Mouse (Mus musculus): ENCODE measurements around the gene Tut7. TPM values are rescaled to one million over a fixed set of nuclear protein-coding genes. Genes with fewer than 3 reads are reported as not detected.
"Not testable (repeated sequence)": the region's sequence is repeated elsewhere in the genome, so short reads cannot be mapped to it uniquely, and the experiment has no call there.

Tut7 gene
- polyA plus RNA-seq, 1 experiment: 17.8 TPM

DNA sequence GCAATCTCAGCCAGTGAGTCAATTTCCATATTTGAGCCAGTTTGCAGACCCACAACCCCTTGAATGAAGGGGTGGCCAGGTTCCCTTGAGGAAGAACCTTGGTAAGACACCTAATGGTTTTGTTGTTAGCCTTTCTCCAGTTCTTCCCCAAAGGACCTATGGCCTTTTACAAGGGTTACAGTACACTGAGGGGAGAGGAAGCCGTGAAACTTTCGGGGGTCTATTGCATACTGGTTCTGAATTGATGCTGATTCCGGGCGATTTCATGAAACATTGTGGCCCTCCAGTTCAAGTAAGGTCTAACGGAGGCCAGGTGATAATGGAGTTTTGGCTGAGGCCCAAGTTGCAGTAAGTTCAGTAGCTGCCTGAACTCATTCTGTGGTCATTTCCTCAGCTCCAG lies 21.7 kb upstream of the Tut7 start:
- Histone ChIP-seq H3K4me2 (ENCODE audit: low read depth) (no peak overlapping the region), H3ac (ENCODE audit: control insufficient read depth, insufficient read length) (no peak overlapping the region), H3K27me3 (ENCODE audit: control insufficient read depth, insufficient read depth, insufficient read length) (no peaks in the 10 kb centered on the region), H3K36me3 (ENCODE audit: control insufficient read depth, insufficient read depth) (no peaks in the 10 kb centered on the region), H3K79me2 (ENCODE audit: control insufficient read depth, insufficient read depth) (no peaks in the 10 kb centered on the region), H3K4me3 (no peak overlapping the region)
- no peak for TF ChIP-seq MYOG (IDR thresholded peaks at IDR 0.05; ENCODE audit: control insufficient read depth in 1 of 3, insufficient read depth in 1 of 3, insufficient read length in 2 of 3, low read depth in 2 of 3)

GRCm38 (mm10) chr13:59843976-59844375 lies 21.0 kb upstream of the Tut7 start:
- Histone ChIP-seq H3K27me3 (ENCODE audit: control insufficient read depth, insufficient read depth, insufficient read length) (no peaks in the 10 kb centered on the region), H3ac (ENCODE audit: control insufficient read depth, insufficient read length) (no peak overlapping the region), H3K36me3 (ENCODE audit: control insufficient read depth, insufficient read depth) (no peaks in the 10 kb centered on the region), H3K4me2 (ENCODE audit: low read depth) (no peak overlapping the region), H3K4me3 (no peak overlapping the region), H3K79me2 (ENCODE audit: control insufficient read depth, insufficient read depth) (no peaks in the 10 kb centered on the region)
- TF ChIP-seq POLR2AphosphoS2 (IDR thresholded peaks at IDR 0.05; ENCODE audit: insufficient read length, low read depth): no peak
- TF ChIP-seq CEBPB (IDR thresholded peaks at IDR 0.05; ENCODE audit: insufficient read depth, poor library complexity, severe bottlenecking): no peak
- no peak for TF ChIP-seq POLR2A (IDR thresholded peaks at IDR 0.05; ENCODE audit: insufficient read length, low read depth)
- TF ChIP-seq REST (IDR thresholded peaks at IDR 0.05; ENCODE audit: insufficient read depth, insufficient read length): no peak
- TF ChIP-seq SRF (IDR thresholded peaks at IDR 0.05; ENCODE audit: control insufficient read depth, insufficient read length, low read depth): no peak
- TF ChIP-seq USF1 (IDR thresholded peaks at IDR 0.05; ENCODE audit: low read depth): no peak
- no peak for TF ChIP-seq MYOG (IDR thresholded peaks at IDR 0.05; ENCODE audit: control insufficient read depth in 1 of 3, insufficient read depth in 1 of 3, insufficient read length in 2 of 3, low read depth in 2 of 3)
- TF ChIP-seq E2F4 (IDR thresholded peaks at IDR 0.05; ENCODE audit: insufficient read depth): no peak
- TF ChIP-seq TCF3 (IDR thresholded peaks at IDR 0.05; ENCODE audit: insufficient read length, low read depth): no peak
- no peak for TF ChIP-seq MYOD1 (IDR thresholded peaks at IDR 0.05; ENCODE audit: control insufficient read depth in 1 of 3, insufficient read length in 2 of 3, low read depth in 2 of 3)
- no peak for TF ChIP-seq MAX (IDR thresholded peaks at IDR 0.05; ENCODE audit: low read depth)
- no peak for TF ChIP-seq TCF12 (IDR thresholded peaks at IDR 0.05; ENCODE audit: insufficient read depth, poor library complexity, severe bottlenecking)

- no peak overlapping the region for H3K4me3 ChIP-seq
- no peaks in the 10 kb centered on the region for H3K36me3 ChIP-seq (ENCODE audit: control insufficient read depth, insufficient read depth)
- H3K79me2 ChIP-seq (ENCODE audit: control insufficient read depth, insufficient read depth): no peaks in the 10 kb centered on the region
- no peak overlapping the region for H3K4me2 ChIP-seq (ENCODE audit: low read depth)
- H3ac ChIP-seq (ENCODE audit: control insufficient read depth, insufficient read length): no peak overlapping the region
- H3K27me3 ChIP-seq (ENCODE audit: control insufficient read depth, insufficient read depth, insufficient read length): no peaks in the 10 kb centered on the region
- no peak for TF ChIP-seq MYOG (IDR thresholded peaks at IDR 0.05; ENCODE audit: control insufficient read depth in 1 of 3, insufficient read depth in 1 of 3, insufficient read length in 2 of 3, low read depth in 2 of 3)
- no peak for TF ChIP-seq SRF (IDR thresholded peaks at IDR 0.05; ENCODE audit: control insufficient read depth, insufficient read length, low read depth)
- no peak for TF ChIP-seq POLR2AphosphoS2 (IDR thresholded peaks at IDR 0.05; ENCODE audit: insufficient read length, low read depth)
- no peak for TF ChIP-seq CEBPB (IDR thresholded peaks at IDR 0.05; ENCODE audit: insufficient read depth, poor library complexity, severe bottlenecking)
- no peak for TF ChIP-seq MAX (IDR thresholded peaks at IDR 0.05; ENCODE audit: low read depth)
- no peak for TF ChIP-seq MYOD1 (IDR thresholded peaks at IDR 0.05; ENCODE audit: control insufficient read depth in 1 of 3, insufficient read length in 2 of 3, low read depth in 2 of 3)
- TF ChIP-seq E2F4 (IDR thresholded peaks at IDR 0.05; ENCODE audit: insufficient read depth): no peak
- TF ChIP-seq REST (IDR thresholded peaks at IDR 0.05; ENCODE audit: insufficient read depth, insufficient read length): no peak
- no peak for TF ChIP-seq POLR2A (IDR thresholded peaks at IDR 0.05; ENCODE audit: insufficient read length, low read depth)
- TF ChIP-seq TCF3 (IDR thresholded peaks at IDR 0.05; ENCODE audit: insufficient read length, low read depth): no peak
- TF ChIP-seq TCF12 (IDR thresholded peaks at IDR 0.05; ENCODE audit: insufficient read depth, poor library complexity, severe bottlenecking): no peak
- no peak for TF ChIP-seq USF1 (IDR thresholded peaks at IDR 0.05; ENCODE audit: low read depth)
Observed at GRCm38 (mm10) chr13:59842226-59843210, 19.6 kb upstream of the Tut7 start.

DNA sequence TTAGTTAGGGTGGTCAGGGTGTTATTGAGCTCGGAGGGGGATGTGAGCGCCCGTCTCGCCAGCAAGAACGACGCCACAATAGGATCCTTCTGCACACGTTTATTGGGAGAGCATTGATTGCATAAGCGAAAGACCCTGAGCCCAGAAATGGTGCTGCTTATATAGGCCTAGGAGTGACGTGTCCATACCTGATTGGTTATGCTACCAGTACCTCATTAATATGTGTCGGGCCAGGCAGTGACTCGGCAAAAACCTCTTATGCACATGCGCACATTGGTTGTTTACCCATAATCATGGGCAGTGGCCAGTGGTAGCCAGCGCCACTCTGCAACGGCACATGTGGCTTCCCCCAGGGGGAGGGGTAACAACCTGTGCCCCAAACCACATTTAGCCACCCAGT lies 18.8 kb upstream of the Tut7 start:
- not testable (repeated sequence) for H3K4me2 ChIP-seq (ENCODE audit: low read depth); H3K27me3 ChIP-seq (ENCODE audit: control insufficient read depth, insufficient read depth, insufficient read length); H3K79me2 ChIP-seq (ENCODE audit: control insufficient read depth, insufficient read depth); H3K4me3 ChIP-seq; H3ac ChIP-seq (ENCODE audit: control insufficient read depth, insufficient read length); H3K36me3 ChIP-seq (ENCODE audit: control insufficient read depth, insufficient read depth)

DNA sequence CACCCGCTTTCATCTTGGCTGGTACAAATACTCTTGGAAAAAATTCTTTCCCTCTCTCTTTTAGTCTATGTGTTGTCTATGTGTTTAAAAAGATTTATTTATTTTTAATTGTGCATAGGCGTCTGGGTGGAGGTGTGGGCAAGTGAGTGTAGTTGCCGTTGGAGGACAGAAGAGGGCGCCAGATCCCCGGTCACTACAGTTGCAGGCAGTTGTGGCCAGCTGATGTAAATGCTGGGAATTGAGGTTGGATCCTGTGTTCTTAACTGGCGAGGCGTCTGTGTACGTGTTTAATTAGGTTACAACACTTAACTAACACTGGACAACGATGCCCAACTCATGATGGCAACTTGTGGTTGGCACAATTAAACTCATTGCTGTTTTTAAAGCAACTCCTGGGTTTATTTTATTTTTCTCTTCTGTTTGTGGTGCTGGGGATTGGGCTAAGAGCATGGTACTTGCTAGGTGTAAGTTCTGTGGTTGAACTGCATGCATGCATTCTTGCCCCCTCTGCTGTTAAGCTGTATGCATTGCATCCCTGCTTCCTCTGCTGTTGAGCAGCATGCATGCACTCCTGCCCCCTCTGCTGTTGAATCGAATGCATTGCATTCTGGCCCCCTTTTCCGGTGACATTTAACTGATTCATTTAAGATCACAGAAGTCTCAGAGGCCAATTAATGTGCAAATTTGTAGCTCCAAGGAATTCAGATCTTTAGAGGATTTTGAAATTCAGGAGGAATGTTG lies 17.7 kb upstream of the Tut7 start:
- Histone ChIP-seq H3K27me3 (ENCODE audit: control insufficient read depth, insufficient read depth, insufficient read length) (no peaks in the 10 kb centered on the region), H3K4me2 (ENCODE audit: low read depth) (no peak overlapping the region), H3ac (ENCODE audit: control insufficient read depth, insufficient read length) (no peak overlapping the region), H3K36me3 (ENCODE audit: control insufficient read depth, insufficient read depth) (no peaks in the 10 kb centered on the region), H3K79me2 (ENCODE audit: control insufficient read depth, insufficient read depth) (no peaks in the 10 kb centered on the region), H3K4me3 (no peak overlapping the region)
- no peak for TF ChIP-seq POLR2A (IDR thresholded peaks at IDR 0.05; ENCODE audit: insufficient read length, low read depth)
- TF ChIP-seq E2F4 (IDR thresholded peaks at IDR 0.05; ENCODE audit: insufficient read depth): no peak
- TF ChIP-seq TCF3 (IDR thresholded peaks at IDR 0.05; ENCODE audit: insufficient read length, low read depth): no peak
- no peak for TF ChIP-seq TCF12 (IDR thresholded peaks at IDR 0.05; ENCODE audit: insufficient read depth, poor library complexity, severe bottlenecking)
- TF ChIP-seq MYOG (IDR thresholded peaks at IDR 0.05; ENCODE audit: control insufficient read depth in 1 of 3, insufficient read depth in 1 of 3, insufficient read length in 2 of 3, low read depth in 2 of 3): no peak
- TF ChIP-seq MYOD1 (IDR thresholded peaks at IDR 0.05; ENCODE audit: control insufficient read depth in 1 of 3, insufficient read length in 2 of 3, low read depth in 2 of 3): no peak
- no peak for TF ChIP-seq REST (IDR thresholded peaks at IDR 0.05; ENCODE audit: insufficient read depth, insufficient read length)
- no peak for TF ChIP-seq SRF (IDR thresholded peaks at IDR 0.05; ENCODE audit: control insufficient read depth, insufficient read length, low read depth)
- TF ChIP-seq CEBPB (IDR thresholded peaks at IDR 0.05; ENCODE audit: insufficient read depth, poor library complexity, severe bottlenecking): no peak
- TF ChIP-seq POLR2AphosphoS2 (IDR thresholded peaks at IDR 0.05; ENCODE audit: insufficient read length, low read depth): no peak
- no peak for TF ChIP-seq USF1 (IDR thresholded peaks at IDR 0.05; ENCODE audit: low read depth)
- TF ChIP-seq MAX (IDR thresholded peaks at IDR 0.05; ENCODE audit: low read depth): no peak

All from myocyte (in vitro differentiated cells).